Mouse (Mus musculus): Measurements from ENCODE around the gene Brf1.

DNA sequence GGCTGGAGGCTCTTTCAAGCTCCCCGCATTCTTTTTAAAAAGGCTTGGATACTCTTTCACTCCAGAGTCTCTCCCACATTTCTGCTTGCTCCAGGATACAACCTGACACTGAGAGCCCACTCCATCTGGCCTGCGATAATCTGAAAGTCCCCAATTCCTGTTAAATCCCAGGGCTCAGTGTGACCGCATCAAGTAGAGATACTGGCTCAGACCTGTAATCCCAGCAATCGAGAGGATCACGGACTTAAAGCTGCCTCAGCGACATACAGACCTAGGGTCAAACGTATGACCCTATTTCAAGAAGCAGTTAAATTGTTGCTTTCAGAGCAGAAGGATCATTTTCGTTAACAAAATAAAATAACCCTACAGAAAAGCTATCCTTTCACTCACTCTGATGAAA is 3.5 kb upstream of the Brf1 start:
- TF ChIP-seq GATA1 (IDR thresholded peaks at IDR 0.05; ENCODE audit: borderline replicate concordance, low read length) = no peak
- TF ChIP-seq FLI1 (IDR thresholded peaks at IDR 0.05; ENCODE audit: low read length) = no peak
